Mouse (Mus musculus) stomach, postnatal 0 days (tissue): Measurements from ENCODE around the gene Tuba3b.

Experiments
- CTCF ChIP-seq: IDR thresholded peaks from 2 replicates; pipeline ENCODE4 v1.5.1; 2016; ENCODE audit warnings: antibody characterized with exemption, low read depth, mild to moderate bottlenecking, moderate library complexity
- EP300 ChIP-seq: optimal IDR thresholded peaks from 2 replicates; pipeline ENCODE3; 2016; ENCODE audit warnings: antibody characterized with exemption

GRCm38 (mm10) chr6:145593991-145594390 lies 21.6 kb upstream of the Tuba3b start:
- no peak for TF ChIP-seq CTCF
- TF ChIP-seq EP300 = no peak
